ENCODE assay signal across 8 mouse cellular contexts in the genomic region with DNA sequence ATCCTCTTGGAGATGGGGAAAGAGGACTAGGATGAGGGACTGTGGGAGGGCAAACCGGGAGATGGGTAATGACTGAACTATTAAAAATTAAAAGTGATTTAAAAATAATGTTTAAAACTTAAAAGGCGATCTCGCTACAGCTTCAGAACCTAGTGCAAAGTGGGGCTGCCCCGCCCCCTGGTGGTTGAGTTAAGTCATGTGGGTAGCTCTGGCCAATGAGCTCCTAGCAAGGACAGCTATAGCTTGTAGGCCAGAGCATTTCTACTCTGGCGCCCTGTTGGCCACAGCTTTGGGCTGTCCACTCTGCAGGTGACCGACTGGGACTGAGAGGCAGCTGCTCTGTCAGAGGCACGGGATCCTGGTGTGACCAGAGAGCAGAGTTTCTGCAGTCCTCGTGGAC. TPM values are rescaled to one million over a fixed set of nuclear protein-coding genes. Genes with fewer than 3 reads are reported as not detected.
A peak's percentile ranks its signal among the peaks of the same experiment; 100 is the strongest.
DNase-seq lines count a peak whose midpoint lies in the region; ATAC-seq and TF ChIP-seq lines count a peak whose summit lies in the region.

No protein-coding gene starts in this region.

- no peak overlapping the region for H3K27ac ChIP-seq in cerebellum, adult 2 months (ENCODE audit: insufficient read depth, low read length)
- no peak overlapping the region for H3K27ac ChIP-seq in forebrain, postnatal 0 days (ENCODE audit: low read depth, low read length)
- no peak overlapping the region for H3K27ac ChIP-seq in lung, embryonic 14.5 days (ENCODE audit: low read depth)
- no peak overlapping the region for H3K27ac ChIP-seq in thymus, adult 2 months (ENCODE audit: control insufficient read depth, insufficient read depth, low read length)

- 0 out of 2 replicates have a peak overlapping the region, but pooled peaks have one; percentile 22 for H3K4me2 ChIP-seq in forebrain, postnatal 0 days (ENCODE audit: low read depth)
- H3K4me2 ChIP-seq in lung, embryonic 14.5 days: peak overlapping the region; percentile 33; the same call in 1 of the 2 replicates

- peak; percentile 96 for ATAC-seq in forebrain, postnatal 0 days
- peak; percentile 90 for ATAC-seq in lung, embryonic 14.5 days (ENCODE audit: insufficient read depth)

- 4% methylated on average over 8 of the region's 8 CpGs for WGBS in cerebellum, adult 2 months
- 6% methylated on average over 8 of the region's 8 CpGs for WGBS in forebrain, postnatal 0 days
- WGBS in lung, embryonic 14.5 days: 3% methylated on average over 8 of the region's 8 CpGs
- WGBS in thymus, adult 2 months: 17% methylated on average over 8 of the region's 8 CpGs

- peak; percentile 89 for TF ChIP-seq CTCF in cerebellum, adult 2 months (IDR thresholded peaks at IDR 0.05; ENCODE audit: borderline replicate concordance, insufficient read depth, low read depth, low read length)
- TF ChIP-seq CTCF in forebrain, postnatal 0 days (IDR thresholded peaks at IDR 0.05; ENCODE audit: low read depth): peak; percentile 88
- TF ChIP-seq CTCF in lung, embryonic 14.5 days (IDR thresholded peaks at IDR 0.05; ENCODE audit: low read depth): peak; percentile 91
- TF ChIP-seq CTCF in thymus, adult 2 months (IDR thresholded peaks at IDR 0.05; ENCODE audit: borderline replicate concordance, control insufficient read depth, extremely low read depth, insufficient read depth, low read length, poor library complexity): peak; percentile 86

- H3K36me3 ChIP-seq in forebrain, postnatal 0 days (ENCODE audit: insufficient read depth): no peaks in the 10 kb centered on the region
- H3K36me3 ChIP-seq in lung, embryonic 14.5 days (ENCODE audit: insufficient read depth): no peaks in the 10 kb centered on the region
- H3K36me3 ChIP-seq in thymus, adult 2 months (ENCODE audit: control insufficient read depth, insufficient read depth, low read length): no peaks in the 10 kb centered on the region

- H3K9me3 ChIP-seq in forebrain, postnatal 0 days (ENCODE audit: low read length): no peaks in the 10 kb centered on the region
- no peaks in the 10 kb centered on the region for H3K9me3 ChIP-seq in lung, embryonic 14.5 days (ENCODE audit: low read depth, low read length)

- no peak overlapping the region for H3K9ac ChIP-seq in forebrain, postnatal 0 days
- no peak overlapping the region for H3K9ac ChIP-seq in lung, embryonic 14.5 days

- no peak for TF ChIP-seq POLR2A in cerebellum, adult 2 months (IDR thresholded peaks at IDR 0.05; ENCODE audit: borderline replicate concordance, insufficient read depth, low read length)
- no peak for TF ChIP-seq POLR2A in thymus, adult 2 months (IDR thresholded peaks at IDR 0.05; ENCODE audit: control insufficient read depth, extremely low read depth, insufficient read depth, low read length, poor library complexity)

- H3K27me3 ChIP-seq in cerebellum, adult 2 months (ENCODE audit: control insufficient read depth, insufficient read depth, low read length): no peaks in the 10 kb centered on the region
- no peaks in the 10 kb centered on the region for H3K27me3 ChIP-seq in forebrain, postnatal 0 days (ENCODE audit: insufficient read depth, low read length)
- no peaks in the 10 kb centered on the region for H3K27me3 ChIP-seq in lung, embryonic 14.5 days (ENCODE audit: insufficient read depth, low read length)
- no peaks in the 10 kb centered on the region for H3K27me3 ChIP-seq in thymus, adult 2 months (ENCODE audit: control insufficient read depth, insufficient read depth, low read length)

- no peak overlapping the region for H3K4me3 ChIP-seq in cerebellum, adult 2 months (replicated peaks; ENCODE audit: insufficient read depth, low read depth, low read length)
- H3K4me3 ChIP-seq in forebrain, postnatal 0 days (ENCODE audit: low read depth, low read length): no peak overlapping the region
- H3K4me3 ChIP-seq in lung, embryonic 14.5 days (ENCODE audit: low read depth, low read length): no peak overlapping the region
- H3K4me3 ChIP-seq in thymus, adult 2 months (ENCODE audit: control insufficient read depth, insufficient read depth, low read length): no peak overlapping the region

- DNase-seq in MEL-GATA-1-ER (ENCODE audit: extremely low read depth, low read depth): peak; percentile 60
- peak; percentile 81 to 83 for DNase-seq in cerebellum, adult 2 months
- peak; percentile 90 for DNase-seq in forebrain, postnatal 0 days
- DNase-seq in heart, postnatal 4 days: peak; percentile 91
- DNase-seq in layer of hippocampus, adult 8-10 months (ENCODE audit: low spot score in 2 of 2): peak; percentile 52 to 81
- peak; percentile 94 for DNase-seq in lung, embryonic 14.5 days
- peak; percentile 50 for DNase-seq in ovary, adult 18-20 months (ENCODE audit: low spot score)
- DNase-seq in thymus, adult 2 months: peak; percentile 82

- H3K4me1 ChIP-seq in cerebellum, adult 2 months (ENCODE audit: control insufficient read depth, insufficient read depth, low read length): peaks cover 3% of the 10 kb centered on the region; the same call in 1 of the 2 replicates
- no peaks in the 10 kb centered on the region for H3K4me1 ChIP-seq in forebrain, postnatal 0 days (ENCODE audit: insufficient read depth)
- no peaks in the 10 kb centered on the region for H3K4me1 ChIP-seq in lung, embryonic 14.5 days (ENCODE audit: insufficient read depth)
- peaks cover 2% of the 10 kb centered on the region; the same call in 1 of the 2 replicates for H3K4me1 ChIP-seq in thymus, adult 2 months (replicated peaks; ENCODE audit: control insufficient read depth, insufficient read depth, low read length)

RNA-seq across cellular contexts. Expression of a gene that starts 9.8 kb away (rescaled TPM):
- 30.1 and 36.3 TPM in 2 replicates for polyA plus RNA-seq in cerebellum, adult 2 months (2012; rRNA removed)
- 8.3 and 9.9 TPM in 2 replicates for total RNA-seq in forebrain, postnatal 0 days (2014; rRNA removed)
- polyA plus RNA-seq in forebrain, postnatal 0 days (2015; fragmentation: Nextera tagmentation; extraction: Ambion mirVana): 1.7 and 2.4 TPM in 2 replicates
- total RNA-seq in heart, postnatal 4 days (2021): 10 to 100 TPM; 30.4 to 30.7 TPM
- 10 to 100 TPM; 24.6 to 31.4 (median 28.1) TPM for total RNA-seq in layer of hippocampus, adult 8-10 months (2022)
- polyA plus RNA-seq in lung, embryonic 14.5 days (2014; fragmentation: Nextera tagmentation; extraction: Ambion mirVana): 3.3 and 4.3 TPM in 2 replicates
- 4.4 and 5.5 TPM in 2 replicates for polyA plus RNA-seq in thymus, adult 2 months (2012; rRNA removed)

RNA-seq across cellular contexts. Expression of a gene that starts 53.9 kb away (rescaled TPM):
- 16.0 and 18.5 TPM in 2 replicates for polyA plus RNA-seq in cerebellum, adult 2 months (2012; rRNA removed)
- total RNA-seq in forebrain, postnatal 0 days (2014; rRNA removed): 1.2 and 1.7 TPM in 2 replicates
- 2.3 TPM in 2 replicates for polyA plus RNA-seq in forebrain, postnatal 0 days (2015; fragmentation: Nextera tagmentation; extraction: Ambion mirVana)
- 10 to 100 TPM; 21.6 to 22.4 TPM for total RNA-seq in heart, postnatal 4 days (2021)
- 1 to 10 TPM; 1.9 to 4.8 (median 3.0) TPM for total RNA-seq in layer of hippocampus, adult 8-10 months (2022)
- 21.2 and 22.2 TPM in 2 replicates for polyA plus RNA-seq in lung, embryonic 14.5 days (2014; fragmentation: Nextera tagmentation; extraction: Ambion mirVana)
- polyA plus RNA-seq in thymus, adult 2 months (2012; rRNA removed): 25.3 and 26.0 TPM in 2 replicates
